Mouse (Mus musculus): ENCODE results near the gene Atrip.

DNA sequence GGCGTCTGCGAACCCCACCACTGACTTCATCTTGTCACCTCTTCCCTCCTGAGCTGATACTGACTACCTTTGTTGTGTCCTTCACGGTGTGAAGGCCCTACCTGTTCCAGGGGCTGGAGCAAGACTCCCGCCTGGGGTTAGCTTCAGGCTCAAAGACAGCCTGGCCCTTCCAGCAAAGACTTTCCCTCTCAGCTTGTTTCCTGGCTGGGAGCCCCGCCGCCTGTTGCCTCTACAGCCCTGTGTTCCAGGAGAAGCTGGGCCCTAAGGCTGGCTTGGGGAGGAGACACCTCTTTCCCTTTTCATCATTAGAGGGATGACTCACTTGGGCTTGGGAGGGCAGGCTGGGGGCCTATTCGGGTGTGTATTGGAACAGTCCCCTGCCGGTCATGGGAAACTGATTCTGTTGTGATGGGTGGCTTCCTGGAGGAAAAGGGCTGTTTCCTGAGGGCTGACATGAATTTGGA lies 35.0 kb downstream of the Atrip start:
- TF ChIP-seq CTCF (IDR thresholded peaks at IDR 0.05; ENCODE audit: borderline replicate concordance, control insufficient read depth, extremely low read depth, insufficient read depth, low read length, poor library complexity): no peak
- no peak for TF ChIP-seq POLR2A (IDR thresholded peaks at IDR 0.05; ENCODE audit: control insufficient read depth, extremely low read depth, insufficient read depth, low read length, poor library complexity)

Data from thymus, adult 2 months (tissue).